In the genomic region with DNA sequence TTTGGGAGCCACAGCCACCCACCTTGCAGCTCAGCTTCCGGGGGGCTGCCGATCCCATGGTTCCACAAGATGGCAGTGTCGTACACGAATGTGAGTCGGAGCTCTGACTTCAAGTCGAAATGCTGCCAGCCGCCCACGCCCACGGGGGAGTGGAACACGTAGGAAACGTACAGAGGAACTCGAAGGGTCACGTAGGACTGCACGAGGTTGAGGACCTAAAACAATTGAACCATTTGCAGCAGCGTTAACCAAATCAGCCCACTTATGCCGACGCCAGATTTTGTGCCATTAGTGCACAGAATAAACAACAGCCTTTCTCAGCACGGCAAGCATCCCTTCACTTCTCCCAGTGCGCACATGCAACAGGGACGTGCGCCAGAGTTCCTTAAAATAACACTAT, we compare ENCODE assay signal across 8 mouse cellular contexts. TPM values are rescaled to one million over a fixed set of nuclear protein-coding genes. Genes with fewer than 3 reads are reported as not detected.
DNase-seq lines count a peak whose midpoint lies in the region; ATAC-seq and TF ChIP-seq lines count a peak whose summit lies in the region.

No protein-coding gene starts in this region.

- 8% methylated on average over 21 of the region's 21 CpGs for WGBS in forebrain, postnatal 0 days
- 11% methylated on average over 21 of the region's 21 CpGs for WGBS in liver, embryonic 16.5 days (ENCODE audit: insufficient replicate concordance)
- 2% methylated on average over 21 of the region's 21 CpGs for WGBS in olfactory bulb, adult 2 months

- H3K27ac ChIP-seq in forebrain, postnatal 0 days (ENCODE audit: low read depth, low read length): no peak overlapping the region
- H3K27ac ChIP-seq in liver, embryonic 16.5 days (ENCODE audit: low read length): no peak overlapping the region
- no peak overlapping the region for H3K27ac ChIP-seq in olfactory bulb, adult 2 months (ENCODE audit: insufficient read depth, low read depth, low read length)

- no peaks in the 10 kb centered on the region; the same call in 1 of the 2 replicates for H3K4me1 ChIP-seq in E14TG2a.4 (replicated peaks; ENCODE audit: low read depth, low read length)
- H3K4me1 ChIP-seq in forebrain, postnatal 0 days (ENCODE audit: insufficient read depth): no peaks in the 10 kb centered on the region
- H3K4me1 ChIP-seq in liver, embryonic 16.5 days (ENCODE audit: control insufficient read depth, low read depth, low read length): no peaks in the 10 kb centered on the region
- H3K4me1 ChIP-seq in olfactory bulb, adult 2 months (ENCODE audit: control insufficient read depth, insufficient read depth, low read length): peaks cover 2% of the 10 kb centered on the region; the same call in 1 of the 2 replicates

- H3K9ac ChIP-seq in forebrain, postnatal 0 days: 0 out of 2 replicates have a peak overlapping the region, but pooled peaks have one; percentile 40
- H3K9ac ChIP-seq in liver, embryonic 16.5 days (ENCODE audit: low read depth, low read length): no peak overlapping the region

- peak; percentile 81 for ATAC-seq in forebrain, postnatal 0 days
- ATAC-seq in liver, embryonic 16.5 days (ENCODE audit: low read depth): no peak

- peak; percentile 48 for TF ChIP-seq CTCF in E14TG2a.4 (conservative IDR thresholded peaks at IDR 0.05; ENCODE audit: low read length)
- peak; percentile 94 for TF ChIP-seq CTCF in forebrain, postnatal 0 days (IDR thresholded peaks at IDR 0.05; ENCODE audit: low read depth)
- TF ChIP-seq CTCF in olfactory bulb, adult 2 months (IDR thresholded peaks at IDR 0.05; ENCODE audit: insufficient read depth, low read depth, low read length): peak; percentile 65; the same call in 1 of the 2 replicates

- DNase-seq in cerebellum, adult 11-12 months: peak; percentile 36
- DNase-seq in forebrain, postnatal 0 days: peak; percentile 93
- DNase-seq in heart, postnatal 25 days (ENCODE audit: low spot score): peak; percentile 1
- DNase-seq in layer of hippocampus, adult 11-12 months (ENCODE audit: low spot score): peak; percentile 87
- peak; percentile 66 for DNase-seq in thymus, postnatal 0 days (ENCODE audit: low spot score)

- peaks cover 6% of the 10 kb centered on the region; the same call in 1 of the 2 replicates for H3K36me3 ChIP-seq in E14TG2a.4 (ENCODE audit: insufficient read depth, low read length)
- no peaks in the 10 kb centered on the region for H3K36me3 ChIP-seq in forebrain, postnatal 0 days (ENCODE audit: insufficient read depth)
- H3K36me3 ChIP-seq in liver, embryonic 16.5 days (ENCODE audit: control insufficient read depth, insufficient read depth): no peaks in the 10 kb centered on the region

- peak overlapping the region; percentile 63 for H3K4me2 ChIP-seq in forebrain, postnatal 0 days (ENCODE audit: low read depth)
- peak overlapping the region; percentile 42 for H3K4me2 ChIP-seq in liver, embryonic 16.5 days (ENCODE audit: low read depth, low read length)

- intact Hi-C loops in heart, postnatal 25 days (cut with DNase I): loop anchor here (5.0 to 10.0 kb wide), 3 partner anchors 132 to 789 kb away; partner anchors contain the start of gene Frem2

- no peak for TF ChIP-seq POLR2A in olfactory bulb, adult 2 months (IDR thresholded peaks at IDR 0.05; ENCODE audit: insufficient read depth, low read depth, low read length)

- H3K4me3 ChIP-seq in E14TG2a.4 (replicated peaks; ENCODE audit: low read length): peak overlapping the region; percentile 66
- H3K4me3 ChIP-seq in forebrain, postnatal 0 days (ENCODE audit: low read depth, low read length): peak overlapping the region; percentile 41
- peak overlapping the region; percentile 33; the same call in 1 of the 2 replicates for H3K4me3 ChIP-seq in liver, embryonic 16.5 days (ENCODE audit: low read depth, low read length)
- peak overlapping the region; percentile 65 for H3K4me3 ChIP-seq in olfactory bulb, adult 2 months (ENCODE audit: insufficient read depth, low read depth, low read length)

- H3K27me3 ChIP-seq in E14TG2a.4 (ENCODE audit: insufficient read depth, low read length): no peaks in the 10 kb centered on the region
- H3K27me3 ChIP-seq in forebrain, postnatal 0 days (ENCODE audit: insufficient read depth, low read length): no peaks in the 10 kb centered on the region
- no peaks in the 10 kb centered on the region for H3K27me3 ChIP-seq in liver, embryonic 16.5 days (ENCODE audit: control insufficient read depth, insufficient read depth, low read depth, low read length)

- no peaks in the 10 kb centered on the region for H3K9me3 ChIP-seq in E14TG2a.4 (ENCODE audit: low read length)
- no peaks in the 10 kb centered on the region for H3K9me3 ChIP-seq in forebrain, postnatal 0 days (ENCODE audit: low read length)
- no peaks in the 10 kb centered on the region for H3K9me3 ChIP-seq in liver, embryonic 16.5 days (replicated peaks; ENCODE audit: control insufficient read depth, low read length)

RNA-seq across cellular contexts. Expression of gene Stoml3, which starts 37.3 kb away (rescaled TPM):
- 0.19 TPM in 1 of 2 replicates, not detected in the other for total RNA-seq in forebrain, postnatal 0 days (2014; rRNA removed)
- 0.19 and 0.20 TPM in 2 replicates for polyA plus RNA-seq in forebrain, postnatal 0 days (2015; fragmentation: Nextera tagmentation; extraction: Ambion mirVana)
- total RNA-seq in heart, postnatal 25 days (2021): not detected
- polyA plus RNA-seq in liver, embryonic 16.5 days (2015; fragmentation: Nextera tagmentation; extraction: Ambion mirVana): not detected in 2 replicates
- polyA plus RNA-seq in olfactory bulb, adult 2 months (2012; ENCODE audit: insufficient read depth, insufficient read length, low replicate concordance, missing spikeins): not detected in 2 replicates
- not detected in 2 replicates for polyA plus RNA-seq in thymus, postnatal 0 days (2015; fragmentation: Nextera tagmentation; extraction: Ambion mirVana)

Comparison
In these comparisons a context has a peak if more than half of its experiments do, and no peak if none do; other contexts are left out.
1. DNase-seq: peak in every context shown above with its lines; median percentile 93 in forebrain, postnatal 0 days; 87 in layer of hippocampus, adult 11-12 months; 66 in thymus, postnatal 0 days; 36 in cerebellum, adult 11-12 months; 1 in heart, postnatal 25 days.